In genomic region chr1:151303265-151303664, GRCm38 (mm10) we compare ENCODE assay signal across 21 mouse cellular contexts.
"Had no signal": no experiment of that assay in that cellular context is flagged by ENCODE, and none has a peak within 500 bp of the region (broad histone marks: within the 10 kb centered on the region; RNA-seq: fewer than 3 reads in every experiment).

No protein-coding gene starts in this region.

- H3K4me1 ChIP-seq: midbrain, embryonic 10.5 days; midbrain, embryonic 12.5 days; neural tube, embryonic 13.5 days; neural tube, embryonic 15.5 days had no signal

- H3K4me3 ChIP-seq: megakaryocyte, embryonic 14.5 days; midbrain, embryonic 10.5 days; midbrain, embryonic 12.5 days; myocyte; neural tube, embryonic 13.5 days; neural tube, embryonic 15.5 days had no signal

- H3K36me3 ChIP-seq: midbrain, embryonic 10.5 days; midbrain, embryonic 12.5 days; neural tube, embryonic 13.5 days; neural tube, embryonic 15.5 days had no signal

- H3K4me2 ChIP-seq: lung, embryonic 14.5 days; midbrain, embryonic 12.5 days; neural tube, embryonic 13.5 days; neural tube, embryonic 15.5 days had no signal

- ATAC-seq: midbrain, embryonic 16.5 days had no signal

- H3K9me3 ChIP-seq: megakaryocyte, embryonic 14.5 days; midbrain, embryonic 10.5 days; midbrain, embryonic 12.5 days; neural tube, embryonic 13.5 days; neural tube, embryonic 15.5 days had no signal

- H3K9ac ChIP-seq: lung, embryonic 14.5 days; midbrain, embryonic 12.5 days; neural tube, embryonic 13.5 days; neural tube, embryonic 15.5 days had no signal

- DNase-seq: lung, adult 18-20 months; lung, embryonic 14.5 days; lung, postnatal 10 days; lung, postnatal 36 days; midbrain, embryonic 14.5 days; retina, postnatal 1 day; right cerebral cortex, adult 18-20 months; right cerebral cortex, postnatal 25 days; right cerebral cortex, postnatal 4 days; spleen, adult 18-20 months; thymus, adult 2 months; thymus, postnatal 25 days; thymus, postnatal 4 days had no signal

- H3K27me3 ChIP-seq: megakaryocyte, embryonic 14.5 days; midbrain, embryonic 12.5 days; neural tube, embryonic 13.5 days; neural tube, embryonic 15.5 days had no signal

- H3K27ac ChIP-seq: macrophage; midbrain, embryonic 10.5 days; midbrain, embryonic 12.5 days; neural tube, embryonic 13.5 days; neural tube, embryonic 15.5 days had no signal
